Mouse (Mus musculus) neural tube, embryonic 10.5 days (tissue): Measurements from ENCODE around the gene Rccd1.
A peak's percentile ranks its signal among the peaks of the same experiment; 100 is the strongest.

Experiments
- DNase-seq: peaks from one replicate; pipeline ENCODE4 v3.0.0-alpha.2; 2017; ENCODE audit warnings: low spot score; ENCODE audit errors: extremely low spot score

The Rccd1 gene

DNA sequence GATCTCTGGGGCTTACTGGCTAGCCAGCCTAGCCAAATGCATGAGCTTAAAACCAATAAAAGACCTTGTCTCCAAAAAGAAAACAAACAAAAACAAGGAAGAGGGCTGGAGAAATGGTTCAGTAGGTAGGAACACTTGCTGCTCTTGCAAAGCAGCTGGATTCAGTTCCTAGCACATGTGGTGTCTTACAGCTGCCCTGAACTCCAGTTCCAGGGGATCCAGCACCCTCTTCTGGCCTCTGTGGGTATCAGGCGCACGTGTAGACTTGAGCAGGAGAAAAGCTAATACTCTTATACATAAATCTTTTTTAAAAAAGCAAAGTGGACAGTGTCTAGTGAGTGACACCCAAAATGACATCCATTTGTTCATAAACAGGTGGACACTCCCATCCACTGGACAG is 22.7 kb downstream of the Rccd1 start:
- no peak for DNase-seq

DNA sequence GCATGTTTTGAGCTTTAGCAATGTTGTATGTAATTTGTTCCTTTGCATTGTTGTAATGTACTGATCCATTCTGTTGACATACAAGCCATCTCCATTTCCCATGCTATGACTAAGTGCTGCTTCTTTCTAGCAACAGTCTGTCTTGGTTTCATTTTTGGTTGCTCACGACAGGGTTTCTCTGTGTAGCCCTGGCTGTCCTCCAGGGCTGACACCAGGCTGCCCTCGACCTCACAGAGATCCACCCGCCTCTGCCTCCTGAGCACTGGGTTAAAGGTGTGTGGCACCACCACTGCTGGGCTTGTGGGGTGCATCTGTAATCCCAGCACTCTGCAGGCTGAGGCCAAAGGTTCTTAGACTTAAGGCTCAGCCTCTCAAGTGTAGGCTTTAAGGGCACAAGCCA is 24.7 kb downstream of the Rccd1 start:
- no peak for DNase-seq

DNA sequence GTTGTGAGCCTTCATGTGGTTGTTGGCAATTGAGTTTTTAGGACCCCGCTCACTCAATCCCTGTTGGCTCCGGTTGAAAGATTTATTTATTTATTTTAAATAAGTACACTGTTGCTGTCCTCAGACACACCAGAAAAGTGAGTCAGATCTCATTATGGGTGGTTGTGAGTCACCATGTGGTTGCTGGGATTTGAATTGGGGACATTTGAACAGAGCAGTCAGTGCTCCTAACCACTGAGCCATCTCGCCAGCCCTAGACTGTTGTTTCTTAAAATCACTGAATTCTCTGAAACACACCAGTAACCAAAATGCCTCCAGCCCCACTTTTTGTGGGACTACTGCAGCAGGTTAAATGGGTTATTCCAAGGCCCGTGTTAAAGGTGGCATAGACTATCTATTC is 25.5 kb downstream of the Rccd1 start:
- DNase-seq: no peak

DNA sequence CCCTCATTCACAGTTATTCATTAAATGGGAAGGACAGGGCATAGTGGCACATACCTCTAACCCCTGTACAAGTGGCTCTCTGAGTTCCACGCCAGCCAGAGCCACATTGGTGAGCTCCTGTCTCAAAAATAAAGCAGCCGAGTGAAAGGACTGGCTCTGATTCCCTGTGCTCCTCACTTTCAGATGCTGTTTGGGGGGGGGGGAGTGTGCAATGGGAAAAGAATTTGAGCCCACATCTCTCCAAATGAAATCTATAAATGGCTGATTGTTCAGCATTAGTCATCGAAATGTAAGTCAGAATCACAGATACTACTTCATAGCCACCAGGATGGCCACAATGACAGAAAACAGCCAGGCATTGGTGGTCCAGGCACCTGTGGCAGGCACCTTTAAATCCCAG is 27.2 kb downstream of the Rccd1 start:
- no peak for DNase-seq

DNA sequence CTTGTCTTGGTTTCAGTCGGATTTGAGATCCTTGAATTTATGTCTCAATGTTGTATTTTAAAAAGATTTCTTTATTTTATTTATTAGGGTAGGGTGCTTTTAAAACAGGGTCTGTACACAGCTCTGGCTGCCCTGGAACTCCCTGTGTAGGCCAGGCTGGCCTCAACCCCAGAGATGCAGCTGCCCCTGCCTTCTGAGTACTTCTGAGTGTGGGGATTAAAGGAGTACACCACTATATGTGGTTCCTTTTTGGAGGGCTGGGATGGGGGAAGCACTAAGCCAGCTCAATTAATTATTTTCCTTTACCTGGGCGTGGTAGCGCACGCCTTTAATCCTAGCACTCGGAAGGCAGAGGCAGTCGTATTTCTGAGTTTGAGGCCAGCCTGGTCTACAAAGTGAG is 27.8 kb downstream of the Rccd1 start:
- DNase-seq: no peak

DNA sequence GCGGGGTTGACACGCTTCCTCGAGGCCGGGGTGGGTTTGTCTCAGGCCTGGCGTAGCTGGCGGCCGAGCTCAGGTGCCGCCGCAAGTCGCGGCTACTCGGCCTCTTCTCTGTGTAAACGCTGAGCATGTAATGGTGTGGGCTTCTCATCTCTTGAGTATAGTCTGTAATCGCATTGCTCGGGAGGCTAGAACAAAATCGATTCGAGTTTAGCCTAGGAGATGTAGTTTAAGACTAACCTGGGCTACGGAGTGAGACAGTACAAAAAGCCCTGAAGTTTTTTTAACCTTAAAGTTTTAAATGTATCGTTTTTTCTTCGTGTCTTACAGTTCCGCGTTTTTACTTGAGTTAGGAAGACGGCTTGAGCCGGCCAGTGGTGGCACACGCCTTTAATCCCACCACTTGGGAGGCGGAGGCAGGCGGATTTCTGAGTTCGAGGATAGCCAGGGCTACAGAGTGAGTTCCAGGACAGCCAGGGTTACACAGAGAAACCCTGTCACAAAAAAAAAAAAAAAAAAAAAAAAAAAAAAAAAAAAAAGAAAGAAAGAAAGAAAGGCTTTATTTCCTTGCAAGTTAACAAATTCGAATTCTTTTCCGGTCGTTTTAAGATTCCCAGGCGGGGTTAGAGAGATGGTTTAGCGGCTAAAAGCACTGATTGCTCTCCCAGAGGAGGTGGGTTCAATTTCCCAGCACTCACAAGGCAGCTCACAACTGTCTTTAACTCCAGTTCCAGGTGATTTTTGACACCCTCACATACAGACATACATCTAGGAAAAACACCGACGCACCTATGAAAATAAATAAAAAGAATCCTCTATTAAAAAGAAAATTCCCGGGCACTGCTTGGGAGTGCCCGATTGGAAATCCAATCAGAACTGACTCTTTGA is 29.2 kb downstream of the Rccd1 start:
- no peak for DNase-seq

DNA sequence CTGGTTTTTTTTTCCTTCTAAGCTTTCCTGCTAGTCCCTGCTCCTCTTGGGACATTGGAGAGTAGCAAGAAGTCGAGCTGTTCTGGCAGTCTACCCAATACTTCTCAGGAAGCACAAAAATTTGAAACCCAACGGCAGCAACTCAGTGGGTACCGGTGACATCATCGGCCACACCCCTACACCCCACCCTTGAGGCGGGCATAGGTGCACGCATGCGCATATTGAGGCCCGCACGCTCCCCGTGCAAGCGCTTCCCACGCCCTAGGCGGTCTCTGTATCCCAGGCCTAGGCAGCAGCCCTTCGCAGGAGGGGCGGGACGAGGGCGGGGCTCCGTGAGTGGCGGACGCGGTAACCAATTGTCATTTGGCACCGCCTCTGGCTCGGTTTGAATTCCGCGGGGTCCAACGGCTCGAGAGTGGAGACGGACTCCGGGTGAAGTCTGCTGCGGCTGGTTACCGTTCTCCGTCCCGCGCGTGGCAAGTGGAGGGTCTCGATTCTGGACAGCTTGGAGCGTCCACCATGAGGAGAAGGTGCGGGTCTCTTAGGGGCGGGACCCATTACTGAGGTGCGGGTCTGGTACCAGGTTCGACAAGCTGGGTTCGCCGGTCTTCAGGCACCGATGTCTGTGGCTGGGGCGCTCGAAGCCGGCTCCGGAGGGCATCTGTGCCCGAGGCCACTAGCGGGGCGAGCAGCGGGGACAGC is 30.0 kb downstream of the Rccd1 start, which contains the start of gene Prc1:
Gene Prc1 (plus strand): TSS at position 389 of the 702 bp plus-strand sequence.
- peak; percentile 100 for DNase-seq

DNA sequence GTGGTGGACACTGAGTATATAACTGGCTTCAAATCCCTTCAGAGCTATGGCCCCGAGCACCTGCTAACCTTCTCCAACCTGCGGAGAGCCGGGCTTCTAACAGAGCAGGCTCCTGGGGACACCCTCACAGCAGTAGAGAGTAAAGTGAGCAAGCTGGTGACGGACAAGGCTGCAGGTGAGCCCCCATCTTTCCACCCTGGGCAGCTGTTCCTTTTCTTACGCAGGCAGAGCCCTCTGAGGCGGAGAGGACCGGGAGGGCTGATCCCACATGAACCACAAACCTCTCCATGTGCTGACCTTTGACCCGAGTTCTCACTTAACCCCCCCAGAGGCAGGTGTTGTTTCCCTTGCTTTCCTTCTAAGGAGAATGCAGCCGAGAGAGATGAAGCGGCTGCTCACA is 36.5 kb downstream of the Rccd1 start:
- DNase-seq: no peak

DNA sequence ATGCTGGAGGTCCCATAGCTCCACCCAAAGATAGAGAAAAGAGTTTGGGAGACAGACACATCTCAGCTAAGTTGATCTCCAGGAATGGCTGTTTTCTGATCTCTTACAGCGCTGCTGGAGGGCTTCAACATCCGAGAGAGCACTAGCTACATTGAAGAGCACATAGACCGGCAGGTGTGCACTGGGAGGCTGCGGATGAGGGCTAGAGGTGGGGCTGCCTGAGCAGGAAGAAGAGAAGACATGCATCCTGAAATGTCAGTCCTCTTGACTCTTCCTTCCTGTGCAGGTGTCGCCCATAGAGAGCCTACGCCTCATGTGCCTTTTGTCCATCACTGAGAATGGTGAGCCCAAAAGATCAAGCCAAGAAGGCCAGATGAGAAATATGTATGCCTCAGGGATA is 38.5 kb downstream of the Rccd1 start:
- no peak for DNase-seq

DNA sequence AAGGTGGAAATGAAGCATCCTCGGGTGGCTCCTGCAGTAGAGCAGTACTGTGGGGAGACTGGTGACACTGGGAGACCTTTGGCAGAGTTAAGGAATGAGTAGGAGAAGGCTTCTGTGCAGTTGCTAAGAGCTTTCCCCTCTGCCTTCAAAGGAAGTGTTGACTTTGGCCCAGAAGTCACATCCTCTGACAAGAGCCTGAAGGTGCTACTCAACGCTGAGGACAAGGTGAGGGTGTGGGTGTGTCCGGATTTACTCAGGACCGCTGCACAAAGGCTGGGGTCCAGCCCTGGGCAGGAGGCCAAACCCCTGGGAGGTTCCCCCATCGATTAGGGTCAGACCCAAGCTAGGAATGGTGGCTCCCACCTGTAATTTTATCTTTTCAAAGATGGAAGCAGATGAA is 39.9 kb downstream of the Rccd1 start:
- DNase-seq: no peak

DNA sequence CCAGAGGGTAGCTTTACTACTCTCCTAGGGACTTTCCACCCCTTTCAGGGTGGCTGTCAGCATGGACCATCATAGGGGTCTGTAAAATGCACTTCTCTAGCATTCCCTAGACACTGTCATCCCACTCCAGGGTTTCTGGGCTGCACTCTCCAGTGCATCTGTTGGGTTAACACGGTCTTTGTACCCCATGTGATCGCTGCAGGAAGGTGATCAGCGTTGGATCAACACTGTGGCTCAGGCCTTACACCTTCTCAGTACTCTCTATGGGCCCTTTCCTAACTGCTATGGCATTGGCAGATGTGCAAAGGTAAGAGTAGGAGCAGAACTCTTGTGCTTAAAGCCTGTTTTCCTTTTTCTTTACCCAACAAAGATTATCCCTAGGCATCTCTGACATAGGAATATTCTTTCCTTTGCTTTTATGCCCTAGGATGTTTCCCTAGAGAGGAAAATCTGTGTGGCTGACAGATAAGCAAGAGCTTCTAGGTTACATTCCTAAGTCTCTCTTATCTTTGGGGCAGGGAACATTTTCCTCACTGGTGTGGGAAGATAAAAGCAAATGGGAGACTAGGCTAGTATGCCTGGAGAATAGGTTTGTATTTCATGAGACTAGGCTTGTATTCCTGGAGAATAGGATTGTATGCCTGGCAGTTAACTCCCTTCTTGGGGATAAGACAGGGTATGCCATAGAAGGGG is 40.9 kb downstream of the Rccd1 start:
- no peak for DNase-seq

DNA sequence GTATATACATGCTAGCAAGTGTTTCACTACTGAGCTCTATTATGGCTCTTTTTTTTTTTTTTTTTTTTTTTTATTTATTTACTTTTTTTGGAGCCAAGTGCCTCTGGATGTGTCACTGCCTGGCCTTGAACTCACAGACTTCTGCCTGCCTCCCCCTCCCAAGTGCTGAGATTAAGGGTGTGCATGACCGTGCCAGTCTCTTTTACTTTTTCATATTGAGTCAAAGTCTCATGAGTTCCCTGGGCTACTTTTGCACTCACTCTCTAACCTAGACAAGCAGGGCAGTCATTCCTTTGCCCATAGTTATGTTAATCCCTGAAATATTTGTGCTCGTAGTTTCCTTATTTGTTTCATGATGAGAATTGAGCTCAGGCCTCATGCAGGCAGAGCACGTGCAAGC is 42.6 kb downstream of the Rccd1 start:
- no peak for DNase-seq

DNA sequence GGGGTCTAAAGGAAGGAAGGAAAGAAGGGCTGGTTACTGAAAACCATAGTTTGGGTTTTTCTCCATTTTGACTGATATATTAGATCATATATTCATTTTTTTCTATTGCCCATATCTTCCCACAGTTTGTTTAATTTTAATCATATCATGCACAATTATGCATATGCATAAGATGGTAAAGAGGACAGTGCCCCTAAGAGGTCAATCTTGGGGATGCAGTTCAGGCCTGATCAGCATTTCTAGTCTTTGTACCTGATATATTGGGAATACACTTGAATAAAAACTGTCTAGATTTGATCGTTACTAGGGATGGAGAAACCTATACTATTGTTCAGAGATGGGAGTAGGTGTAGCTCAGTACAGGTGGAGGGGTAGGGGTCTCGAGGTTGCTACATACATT is 43.3 kb downstream of the Rccd1 start:
- no peak for DNase-seq

DNA sequence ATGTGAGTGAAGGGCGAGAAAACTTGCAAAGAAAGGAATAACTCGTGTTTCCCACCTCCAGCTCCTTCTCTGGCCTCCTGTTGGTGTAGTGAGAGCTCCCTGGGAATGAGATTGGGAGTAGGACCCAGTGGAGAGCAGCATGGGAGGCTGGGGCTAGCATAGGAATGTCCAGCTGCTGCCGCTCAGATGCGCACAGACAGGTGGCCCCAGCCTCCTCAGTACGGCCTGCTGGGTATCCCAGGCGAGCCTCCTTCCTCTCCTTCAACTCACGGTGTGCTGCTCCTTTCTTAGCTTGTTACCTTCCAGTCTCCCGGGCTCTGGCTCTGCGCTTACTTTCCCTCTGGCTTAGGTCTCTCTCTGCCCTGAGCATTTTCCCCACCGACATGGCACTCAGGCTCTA is 44.2 kb downstream of the Rccd1 start:
- DNase-seq: no peak

DNA sequence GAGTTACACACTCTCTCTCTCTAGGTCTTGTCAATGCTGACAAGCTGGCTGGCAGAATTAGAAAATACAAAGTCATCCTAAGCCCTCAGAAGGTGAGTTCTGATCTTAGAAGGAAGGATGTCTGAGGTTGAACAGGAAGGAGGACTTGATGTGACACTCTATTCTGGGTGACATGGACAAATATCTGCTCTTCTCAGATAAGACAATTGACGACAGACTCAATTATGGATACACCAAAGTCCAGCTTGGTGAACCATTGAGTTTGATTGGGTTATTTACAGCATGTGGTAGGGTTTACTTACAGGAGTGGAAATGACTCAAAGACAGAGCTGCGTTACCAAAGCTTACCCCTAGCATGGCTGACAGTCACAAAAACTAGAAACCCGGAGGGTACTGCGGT is 47.9 kb downstream of the Rccd1 start:
- no peak for DNase-seq

DNA sequence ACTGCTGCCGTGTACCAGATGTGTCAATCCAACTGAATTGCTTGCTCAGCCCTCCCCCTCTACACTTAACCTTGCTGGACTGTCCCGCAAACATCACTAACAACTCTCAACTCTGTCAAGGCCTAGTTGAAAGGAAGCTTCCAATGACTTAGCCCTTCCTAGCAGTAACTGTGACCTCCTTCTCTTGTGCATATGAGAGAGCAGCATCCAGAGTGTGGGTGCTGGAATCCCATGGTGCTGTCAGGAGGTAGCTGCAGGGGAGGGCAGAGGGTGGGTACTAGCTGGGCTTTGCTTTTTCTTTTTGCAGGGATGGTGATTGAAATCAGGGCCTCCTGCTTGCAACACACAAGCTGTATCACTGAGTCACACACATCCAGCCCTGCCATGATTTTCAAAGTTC is 50.8 kb downstream of the Rccd1 start:
- no peak for DNase-seq

DNA sequence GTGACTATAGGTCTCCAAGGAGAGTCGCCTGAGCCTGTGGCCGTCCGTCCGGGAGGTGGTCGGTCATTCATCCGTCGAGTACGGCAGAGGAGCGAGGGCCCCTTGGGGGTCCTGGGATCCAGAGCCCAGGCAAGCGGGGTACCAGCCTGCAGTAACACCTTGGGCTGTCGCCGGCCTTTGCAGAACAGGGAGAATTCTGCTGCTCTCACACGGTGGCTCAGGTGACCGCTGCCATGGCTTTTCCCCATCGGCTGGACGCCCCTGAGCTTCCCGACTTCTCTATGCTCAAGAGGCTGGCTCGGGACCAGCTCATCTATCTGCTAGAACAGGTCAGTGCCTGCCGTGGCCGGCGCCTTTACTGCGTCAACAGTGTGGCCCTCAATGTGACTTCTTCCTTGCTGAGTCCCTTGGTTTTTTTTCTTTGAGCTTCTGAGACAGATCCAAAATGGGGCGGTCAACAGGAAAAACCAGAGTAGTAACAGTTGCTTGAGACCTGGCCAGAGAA is 54.5 kb downstream of the Rccd1 start:
- no peak for DNase-seq

DNA sequence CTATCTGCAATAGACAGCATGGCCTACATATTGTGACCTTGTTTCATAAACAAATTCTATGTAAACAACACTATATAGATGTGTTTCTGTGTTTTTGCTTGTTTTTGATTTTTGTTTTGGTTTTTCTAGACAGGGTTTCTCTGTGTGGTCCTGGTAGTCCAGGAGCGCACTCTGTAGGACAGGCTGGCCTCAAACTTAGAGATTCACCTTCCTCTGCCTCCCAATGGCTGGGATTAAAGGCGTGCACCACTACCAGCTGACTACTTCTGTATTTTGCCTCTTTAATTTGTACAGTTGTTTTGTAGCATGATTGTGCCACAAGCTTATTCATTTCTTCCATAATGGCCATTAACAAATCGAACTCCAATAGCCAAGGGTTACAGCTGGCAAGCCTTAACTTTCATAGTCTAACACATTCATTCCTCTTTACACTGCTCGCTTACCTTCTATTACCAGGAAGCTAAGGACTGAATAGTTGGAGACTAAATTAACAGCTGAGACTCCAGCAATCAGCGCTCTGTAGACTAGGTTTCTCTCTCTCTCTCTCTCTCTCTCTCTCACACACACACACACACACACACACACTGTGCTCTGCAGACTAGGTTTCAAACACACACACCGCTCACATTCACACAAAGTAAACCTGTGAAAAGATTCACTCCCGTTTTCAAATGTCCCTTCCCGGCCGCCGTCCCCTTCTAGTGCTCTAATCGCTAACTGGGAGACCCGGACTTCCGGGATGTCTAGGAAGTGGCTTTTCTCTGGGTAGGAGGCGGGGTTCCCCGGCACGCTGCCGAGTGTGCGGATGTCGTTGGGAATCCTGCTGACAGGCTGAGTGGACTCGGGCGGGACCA is 55.1 kb downstream of the Rccd1 start, which contains the start of gene Vps33b:
Gene Vps33b (plus strand): TSS at position 753 of the 854 bp plus-strand sequence.
- DNase-seq: peak; percentile 95

DNA sequence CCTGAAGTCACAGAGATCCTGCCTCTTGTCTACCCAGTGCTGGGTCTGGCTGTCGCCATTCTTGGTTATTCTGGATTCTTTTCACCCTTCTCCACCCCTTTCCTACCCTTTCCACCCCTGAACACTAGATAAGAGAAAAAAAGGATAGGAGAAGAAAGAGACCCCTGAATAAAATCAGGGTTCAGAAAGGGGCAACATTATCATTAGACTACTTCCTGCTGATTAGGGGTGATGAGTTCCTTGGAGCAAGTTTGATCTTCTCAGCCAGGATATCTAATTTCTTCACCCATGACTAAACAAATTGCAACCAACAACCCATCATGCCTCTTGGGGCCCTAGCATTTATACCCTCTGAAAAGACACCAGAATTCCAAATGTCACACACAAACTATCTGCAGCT is 56.5 kb downstream of the Rccd1 start:
- DNase-seq: no peak

DNA sequence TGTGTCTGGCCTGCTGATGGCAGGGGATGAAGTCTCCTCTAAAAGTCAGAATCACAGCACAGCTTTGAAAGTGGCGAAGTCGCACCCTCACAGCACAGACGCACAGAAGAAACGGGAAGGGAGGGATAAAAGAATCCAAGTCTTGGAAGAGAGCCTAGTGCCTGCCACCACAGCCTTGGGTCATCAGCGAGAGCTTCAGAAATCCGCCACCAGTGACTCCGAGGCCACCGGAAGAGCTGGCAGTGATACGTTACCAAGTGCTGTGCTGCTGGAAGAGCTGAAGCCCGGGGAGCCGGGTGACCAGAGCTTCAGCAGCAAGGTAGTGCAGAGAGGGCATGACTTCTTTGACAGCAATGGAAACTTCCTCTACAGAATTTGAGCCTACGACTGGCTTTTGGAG is 59.6 kb downstream of the Rccd1 start:
- DNase-seq: no peak

DNA sequence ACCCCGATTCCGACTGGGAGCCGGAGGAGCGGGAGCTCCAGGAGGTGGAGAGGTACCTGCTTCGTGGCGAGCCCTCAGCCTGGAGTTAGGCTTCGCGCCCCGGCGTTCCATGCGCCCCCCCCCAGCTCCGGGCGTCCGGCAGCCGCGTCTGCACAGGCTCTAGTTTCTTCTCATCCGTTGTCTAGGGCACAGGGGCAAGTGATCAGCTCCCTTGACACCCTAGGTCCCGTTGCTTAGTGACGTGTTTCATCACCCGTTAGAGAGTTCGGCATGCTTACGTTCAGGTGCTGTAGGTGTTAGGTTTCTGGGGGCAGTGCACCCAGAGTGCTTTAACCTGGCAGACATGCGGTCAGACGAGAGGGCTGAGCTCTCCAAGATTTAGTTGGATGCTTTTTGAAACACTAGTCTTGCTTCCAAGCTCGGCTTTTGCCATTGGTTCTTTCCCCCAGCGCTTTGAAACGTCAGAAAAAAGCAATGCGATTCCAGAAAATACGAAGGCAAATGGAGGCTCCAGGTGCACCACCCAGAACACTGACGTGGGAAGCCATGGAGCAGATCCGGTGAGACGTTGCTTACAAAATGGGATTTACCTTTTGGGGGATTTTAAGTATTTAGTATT is 62.8 kb downstream of the Rccd1 start:
- DNase-seq: no peak
